Mouse (Mus musculus) neural tube, embryonic 15.5 days (tissue): ENCODE data around the gene Tcf20. TPM values are rescaled to one million over a fixed set of nuclear protein-coding genes. Genes with fewer than 3 reads are reported as not detected.

Source experiments
- ATAC-seq: fragments of 200-750 bp; cut with Nextera tagmentation; 2 replicates; pipeline ENCODE4 v1.8.0; 2017; ENCODE audit warnings: mild to moderate bottlenecking, moderate TSS enrichment, moderate library complexity; ENCODE audit not compliant: low FRiP score
- H3K27ac ChIP-seq: fragments of 300-500 bp; sonication (generic); replicated peaks from 2 replicates; pipeline ENCODE4 v1.5.1; 2015; ENCODE audit warnings: mild to moderate bottlenecking, inconsistent platforms
- H3K27me3 ChIP-seq: fragments of 300-500 bp; sonication (generic); replicated peaks from 2 replicates; pipeline ENCODE4 v1.6.1; 2015; ENCODE audit warnings: inconsistent platforms
- H3K36me3 ChIP-seq: fragments of 300-500 bp; sonication (generic); 2 replicates; pipeline ENCODE4 v1.6.1; 2015; ENCODE audit warnings: inconsistent platforms
- H3K4me1 ChIP-seq: fragments of 300-500 bp; sonication (generic); 2 replicates; pipeline ENCODE4 v1.6.1; 2015; ENCODE audit warnings: inconsistent platforms
- H3K4me2 ChIP-seq: fragments of 300-500 bp; sonication (generic); 2 replicates; pipeline ENCODE4 v1.6.1; 2015; ENCODE audit warnings: inconsistent platforms, mild to moderate bottlenecking, moderate library complexity
- H3K4me3 ChIP-seq: fragments of 300-500 bp; sonication (generic); replicated peaks from 2 replicates; pipeline ENCODE4 v1.5.1; 2015; ENCODE audit warnings: mild to moderate bottlenecking, inconsistent platforms
- H3K9ac ChIP-seq: fragments of 300-500 bp; sonication (generic); replicated peaks from 2 replicates; pipeline ENCODE4 v1.6.1; 2015; ENCODE audit warnings: mild to moderate bottlenecking, inconsistent platforms
- H3K9me3 ChIP-seq: fragments of 300-500 bp; sonication (generic); replicated peaks from 2 replicates; pipeline ENCODE4 v1.6.1; 2016; ENCODE audit warnings: inconsistent platforms
- WGBS: fragments of 180-500 bp; shearing (Covaris S2); methylation state at CpG from one replicate; pipeline ENCODE4 v1.1.7; 2015; ENCODE audit warnings: mixed read lengths; 5-methylcytosine and 5-hydroxymethylcytosine counted together
- polyA plus RNA-seq: library from polyadenylated mRNA; unstranded; fragments of >200 nt; fragmentation: Nextera tagmentation; extraction: Ambion mirVana; gene quantifications from 2 replicates; pipeline ENCODE4 v1.2.1, GENCODE M21; 2015

Gene Tcf20
- polyA plus RNA-seq, 1 experiment from 2014 or later, result 11.2 TPM

GRCm38 (mm10) chr15:82937428-82937992, 50.2 kb downstream of the Tcf20 start:
- 35% methylated on average over 5 of the region's 5 CpGs for WGBS
- Histone ChIP-seq H3K36me3 (no peaks in the 10 kb centered on the region), H3K27me3 (0 out of 2 replicates have a peak, but pooled peaks cover under 1% of the 10 kb centered on the region), H3K4me1 (peaks cover 94% of the 10 kb centered on the region), H3K4me3 (no peak overlapping the region), H3K9me3 (no peaks in the 10 kb centered on the region), H3K27ac (peak overlapping the region; percentile 39; the same call in 1 of the 2 replicates), H3K9ac (0 out of 2 replicates have a peak overlapping the region, but pooled peaks have one; percentile 2), H3K4me2 (peak overlapping the region; percentile 25)
- peak; percentile 9; the same call in 1 of the 2 replicates for ATAC-seq

GRCm38 (mm10) chr15:82934971-82935370, 52.7 kb downstream of the Tcf20 start:
- Histone ChIP-seq H3K9me3 (no peaks in the 10 kb centered on the region), H3K4me1 (peaks cover 89% of the 10 kb centered on the region), H3K4me2 (no peak overlapping the region), H3K27ac (0 out of 2 replicates have a peak overlapping the region, but pooled peaks have one; percentile 48), H3K4me3 (no peak overlapping the region), H3K27me3 (no peaks in the 10 kb centered on the region), H3K36me3 (no peaks in the 10 kb centered on the region), H3K9ac (no peak overlapping the region)
- WGBS, result 43% methylated on average over 10 of the region's 10 CpGs
- no peak for ATAC-seq

GRCm38 (mm10) chr15:82932936-82933650, 54.6 kb downstream of the Tcf20 start:
- no peak for ATAC-seq
- no peak overlapping the region for H3K4me2 ChIP-seq
- no peaks in the 10 kb centered on the region for H3K27me3 ChIP-seq
- peak overlapping the region; percentile 61 for H3K27ac ChIP-seq
- no peak overlapping the region for H3K4me3 ChIP-seq
- no peak overlapping the region for H3K9ac ChIP-seq
- H3K36me3 ChIP-seq, result no peaks in the 10 kb centered on the region
- peaks cover 94% of the 10 kb centered on the region for H3K4me1 ChIP-seq
- H3K9me3 ChIP-seq, result no peaks in the 10 kb centered on the region
- 44% methylated on average over 4 of the region's 4 CpGs for WGBS

- Histone ChIP-seq H3K27ac (no peak overlapping the region; the same call in 1 of the 2 replicates), H3K4me1 (peaks cover 94% of the 10 kb centered on the region), H3K4me2 (no peak overlapping the region), H3K36me3 (no peaks in the 10 kb centered on the region), H3K9ac (no peak overlapping the region), H3K4me3 (no peak overlapping the region), H3K27me3 (0 out of 2 replicates have a peak, but pooled peaks cover 4% of the 10 kb centered on the region), H3K9me3 (no peaks in the 10 kb centered on the region)
- no peak for ATAC-seq
- 75% methylated on average over 5 of the region's 5 CpGs for WGBS
Measured at GRCm38 (mm10) chr15:82931436-82931835, 56.2 kb downstream of the Tcf20 start.

- Histone ChIP-seq H3K4me3 (no peak overlapping the region), H3K27ac (peak overlapping the region; percentile 63), H3K4me2 (0 out of 2 replicates have a peak overlapping the region, but pooled peaks have one; percentile 1), H3K9ac (no peak overlapping the region), H3K4me1 (peaks cover 94% of the 10 kb centered on the region), H3K9me3 (no peaks in the 10 kb centered on the region), H3K36me3 (no peaks in the 10 kb centered on the region), H3K27me3 (peaks cover 4% of the 10 kb centered on the region; the same call in 1 of the 2 replicates)
- WGBS, result 20% methylated on average over 9 of the region's 9 CpGs
- ATAC-seq, result peak; percentile 37; the same call in 1 of the 2 replicates
Measured at GRCm38 (mm10) chr15:82929595-82929994, 58.1 kb downstream of the Tcf20 start.

GRCm38 (mm10) chr15:82928844-82929243, 58.8 kb downstream of the Tcf20 start:
- H3K27ac ChIP-seq, result no peak overlapping the region
- H3K4me2 ChIP-seq, result no peak overlapping the region
- ATAC-seq, result no peak
- no peak overlapping the region for H3K9ac ChIP-seq
- H3K36me3 ChIP-seq, result no peaks in the 10 kb centered on the region
- H3K4me3 ChIP-seq, result no peak overlapping the region
- peaks cover 95% of the 10 kb centered on the region for H3K4me1 ChIP-seq
- H3K27me3 ChIP-seq, result peaks cover 5% of the 10 kb centered on the region; the same call in 1 of the 2 replicates
- H3K9me3 ChIP-seq, result no peaks in the 10 kb centered on the region
- WGBS, result 62% methylated on average over 8 of the region's 8 CpGs

GRCm38 (mm10) chr15:82928023-82928422, 59.6 kb downstream of the Tcf20 start:
- Histone ChIP-seq H3K27ac (0 out of 2 replicates have a peak overlapping the region, but pooled peaks have one; percentile 11), H3K9me3 (no peaks in the 10 kb centered on the region), H3K4me2 (no peak overlapping the region), H3K9ac (peak overlapping the region; percentile 20; the same call in 1 of the 2 replicates), H3K36me3 (no peaks in the 10 kb centered on the region), H3K4me1 (peaks cover 95% of the 10 kb centered on the region), H3K4me3 (no peak overlapping the region), H3K27me3 (peaks cover 12% of the 10 kb centered on the region; the same call in 1 of the 2 replicates)
- ATAC-seq, result no peak
- WGBS, result 2% methylated on average over 6 of the region's 6 CpGs

- H3K36me3 ChIP-seq, result no peaks in the 10 kb centered on the region
- ATAC-seq, result no peak
- peaks cover 95% of the 10 kb centered on the region for H3K4me1 ChIP-seq
- peaks cover 12% of the 10 kb centered on the region; the same call in 1 of the 2 replicates for H3K27me3 ChIP-seq
- no peak overlapping the region for H3K27ac ChIP-seq
- WGBS, result 64% methylated on average over 5 of the region's 5 CpGs
- no peaks in the 10 kb centered on the region for H3K9me3 ChIP-seq
- no peak overlapping the region for H3K9ac ChIP-seq
- no peak overlapping the region for H3K4me3 ChIP-seq
- no peak overlapping the region for H3K4me2 ChIP-seq
Measured at GRCm38 (mm10) chr15:82927057-82927456, 60.6 kb downstream of the Tcf20 start.

- H3K27ac ChIP-seq, result peak overlapping the region; percentile 72
- H3K9me3 ChIP-seq, result no peaks in the 10 kb centered on the region
- H3K9ac ChIP-seq, result peak overlapping the region; percentile 12; the same call in 1 of the 2 replicates
- H3K4me3 ChIP-seq, result no peak overlapping the region
- H3K36me3 ChIP-seq, result no peaks in the 10 kb centered on the region
- 0 out of 2 replicates have a peak, but pooled peaks have one; percentile 15 for ATAC-seq
- H3K4me2 ChIP-seq, result peak overlapping the region; percentile 21
- peaks cover 14% of the 10 kb centered on the region; the same call in 1 of the 2 replicates for H3K27me3 ChIP-seq
- peaks cover 98% of the 10 kb centered on the region for H3K4me1 ChIP-seq
- WGBS, result under 1% methylated on average over 11 of the region's 11 CpGs
Measured at GRCm38 (mm10) chr15:82924679-82925425, 62.8 kb downstream of the Tcf20 start.

GRCm38 (mm10) chr15:82923531-82923930, 64.1 kb downstream of the Tcf20 start:
- no peak overlapping the region for H3K4me2 ChIP-seq
- H3K9ac ChIP-seq, result no peak overlapping the region
- peaks cover 94% of the 10 kb centered on the region for H3K4me1 ChIP-seq
- no peak for ATAC-seq
- H3K36me3 ChIP-seq, result no peaks in the 10 kb centered on the region
- WGBS, result 59% methylated on average over 5 of the region's 5 CpGs
- no peak overlapping the region for H3K4me3 ChIP-seq
- H3K27ac ChIP-seq, result peak overlapping the region; percentile 28; the same call in 1 of the 2 replicates
- no peaks in the 10 kb centered on the region for H3K9me3 ChIP-seq
- H3K27me3 ChIP-seq, result peaks cover 24% of the 10 kb centered on the region; the same call in 1 of the 2 replicates

GRCm38 (mm10) chr15:82922755-82923154, 64.9 kb downstream of the Tcf20 start:
- peaks cover 24% of the 10 kb centered on the region; the same call in 1 of the 2 replicates for H3K27me3 ChIP-seq
- H3K36me3 ChIP-seq, result no peaks in the 10 kb centered on the region
- no peaks in the 10 kb centered on the region for H3K9me3 ChIP-seq
- ATAC-seq, result no peak
- H3K4me2 ChIP-seq, result peak overlapping the region; percentile 36; the same call in 1 of the 2 replicates
- no peak overlapping the region for H3K4me3 ChIP-seq
- 62% methylated on average over 4 of the region's 4 CpGs for WGBS
- peak overlapping the region; percentile 71 for H3K27ac ChIP-seq
- H3K9ac ChIP-seq, result 0 out of 2 replicates have a peak overlapping the region, but pooled peaks have one; percentile 5
- H3K4me1 ChIP-seq, result peaks cover 94% of the 10 kb centered on the region
